Mouse (Mus musculus): ENCODE results near the gene Olfr770.
"Not testable (repeated sequence)": the region's sequence is repeated elsewhere in the genome, so short reads cannot be mapped to it uniquely, and the experiment has no call there.

Olfr770 gene

DNA sequence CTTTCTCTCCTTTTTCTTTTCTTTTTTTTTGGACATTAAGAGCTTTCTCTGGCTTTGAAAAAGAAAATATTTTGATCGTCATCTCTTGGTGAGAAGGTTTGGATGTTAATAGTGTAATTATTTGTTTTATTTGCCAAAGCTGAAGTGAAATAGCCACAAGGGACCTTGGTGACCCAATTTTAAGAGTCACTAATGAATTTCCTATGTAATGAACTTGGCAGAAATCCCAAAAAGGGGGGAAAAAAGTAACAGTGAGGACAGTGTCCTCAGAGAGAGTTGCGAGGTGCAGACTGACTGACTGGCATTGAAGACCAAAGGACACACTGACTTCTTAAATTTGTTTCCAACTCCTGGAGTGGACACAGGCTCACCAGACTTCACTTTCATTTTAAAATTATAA lies at the start of gene Olfr770:
Olfr770 (minus strand) TSS at position 101 of the 400 bp plus-strand sequence.
- DNase-seq: no peak

DNA sequence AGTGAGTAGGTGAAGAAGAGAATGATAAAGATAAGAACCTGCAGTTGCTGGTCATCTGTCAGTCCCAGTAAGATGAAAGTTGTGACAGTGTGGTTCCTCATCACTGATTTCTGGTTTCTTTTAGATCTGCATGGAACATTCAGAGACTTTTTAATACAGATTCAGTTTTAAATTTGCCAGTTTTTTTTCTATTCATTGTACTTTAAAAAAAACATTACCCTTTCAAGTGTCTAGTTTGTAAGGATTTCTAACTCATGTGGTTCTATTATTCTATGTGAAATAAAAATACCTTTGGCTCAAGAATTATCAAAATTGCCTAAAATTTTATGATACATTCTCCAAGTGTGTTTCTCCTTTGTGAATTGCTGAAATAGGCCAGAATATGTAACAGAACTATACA lies 48.5 kb upstream of the Olfr770 start, which contains the start of gene Olfr773:
Olfr773 (minus strand) TSS at position 101 of the 400 bp plus-strand sequence.
- DNase-seq: not testable (repeated sequence)

DNA sequence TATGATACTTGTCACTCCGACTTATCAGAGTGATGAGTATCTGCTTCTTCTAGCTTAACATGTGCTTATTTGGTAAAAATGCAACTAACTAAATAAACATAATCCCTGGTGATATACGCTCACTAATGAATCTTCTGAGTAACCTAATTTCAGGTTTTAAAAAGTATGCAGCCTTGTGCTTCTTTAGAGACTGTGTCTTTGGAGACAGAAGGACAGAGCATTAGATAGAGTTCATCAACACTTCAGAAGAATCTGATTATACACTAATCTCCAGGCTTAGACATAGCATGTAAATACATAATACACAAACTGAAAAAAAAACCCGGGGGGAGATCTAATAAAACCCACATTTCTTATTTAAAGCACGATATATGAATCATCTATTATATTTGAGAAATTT lies 39.0 kb upstream of the Olfr770 start, which contains the start of gene Olfr772:
Olfr772 (minus strand) TSS at position 101 of the 400 bp plus-strand sequence.
- not testable (repeated sequence) for DNase-seq

DNA sequence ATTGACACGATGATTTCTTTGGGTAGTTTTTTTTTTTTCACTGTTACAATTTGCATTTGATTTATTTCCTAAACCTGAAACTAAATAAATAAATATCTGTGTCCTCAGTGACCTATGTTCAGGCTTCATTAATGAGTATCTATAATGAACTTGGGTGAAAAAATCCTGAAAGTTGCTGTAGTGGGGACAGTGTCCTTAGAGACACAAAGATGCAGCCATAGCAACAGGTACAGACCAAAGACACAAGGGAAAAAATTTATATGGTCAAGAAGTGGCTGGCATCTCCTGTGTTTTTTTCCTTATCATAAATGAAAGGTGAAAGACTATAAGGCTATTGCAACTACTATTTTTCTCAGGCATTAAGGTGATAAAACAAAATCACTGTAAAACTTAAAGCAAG lies 25.9 kb upstream of the Olfr770 start, which contains the start of gene Olfr771:
Olfr771 (minus strand) TSS at position 101 of the 400 bp plus-strand sequence.
- DNase-seq: no peak

DNA sequence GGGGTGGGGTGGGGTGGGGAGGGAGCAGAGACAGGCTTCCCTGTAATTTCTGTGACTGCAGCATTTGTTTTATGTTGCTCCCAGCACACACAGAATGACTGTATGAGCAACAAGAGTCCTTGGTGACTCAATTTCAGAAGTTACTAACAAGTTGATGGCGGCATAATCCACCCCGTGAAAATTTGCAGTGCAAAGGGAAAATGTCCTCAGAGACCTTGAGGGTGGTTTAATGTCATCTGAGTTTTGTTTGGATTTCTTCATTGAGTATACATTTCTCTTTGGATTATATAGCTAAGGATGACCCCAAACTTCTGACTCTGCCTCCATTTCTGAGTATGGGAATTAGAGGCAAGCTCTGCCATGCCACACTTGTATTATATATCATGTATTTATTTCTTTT lies 21.0 kb downstream of the Olfr770 start, which contains the start of gene Olfr769:
Olfr769 (minus strand) TSS at position 101 of the 400 bp plus-strand sequence.
- DNase-seq: no peak

DNA sequence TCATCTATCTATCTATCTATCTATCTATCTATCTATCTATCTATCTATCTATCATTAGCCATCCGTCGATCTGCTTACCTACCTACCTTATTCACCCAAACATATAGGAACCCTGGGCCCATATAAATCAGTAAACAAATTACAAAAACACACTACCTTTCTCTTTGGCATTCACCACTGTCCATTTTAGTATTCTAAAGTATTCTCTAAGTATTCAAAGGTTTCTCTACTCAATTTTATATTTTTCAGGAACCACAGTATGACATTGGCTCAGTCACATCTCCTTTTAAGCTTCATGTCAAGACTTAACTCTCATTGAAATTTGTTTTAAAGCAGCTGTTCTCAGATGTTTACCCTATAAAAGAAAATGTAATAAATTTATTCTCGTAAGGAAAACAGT lies 23.7 kb downstream of the Olfr770 start:
- no peak for DNase-seq

DNA sequence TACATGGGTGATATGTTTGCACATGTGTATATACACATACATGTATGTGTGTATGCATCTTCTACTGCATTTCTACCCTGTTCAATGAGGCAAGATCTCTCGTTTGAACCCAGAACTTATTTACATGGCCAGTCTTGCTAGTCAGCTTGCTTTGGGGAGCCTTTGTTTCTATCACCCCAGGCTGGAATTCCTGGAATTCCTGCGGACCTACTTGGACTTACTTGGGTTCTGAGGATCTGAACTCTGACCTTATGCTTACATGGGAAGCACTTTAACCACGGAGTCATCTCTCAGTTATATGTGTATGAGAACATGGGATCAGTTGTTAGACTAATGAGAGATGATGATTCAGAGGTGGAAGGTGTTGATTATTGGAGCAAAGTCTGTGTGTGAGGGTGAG lies 37.6 kb downstream of the Olfr770 start:
- DNase-seq: no peak

DNA sequence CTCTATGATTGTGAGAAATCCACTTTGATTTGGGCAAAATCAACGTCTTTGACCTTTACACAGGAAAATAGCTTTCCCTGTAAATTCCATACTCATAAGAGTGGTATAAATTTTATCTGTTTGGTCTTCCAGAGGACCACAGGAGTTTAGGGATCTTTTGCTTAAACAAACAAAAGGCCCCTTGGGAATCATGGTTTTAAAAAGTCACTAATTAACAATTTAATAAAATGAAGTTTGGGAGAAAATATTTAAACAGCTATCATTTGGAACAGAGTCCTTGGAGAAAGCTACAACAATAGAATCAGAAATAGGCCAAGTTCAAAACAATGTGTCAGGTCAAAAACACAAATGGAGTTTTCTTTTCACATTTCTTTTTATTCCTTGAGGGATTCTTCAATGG lies 39.5 kb downstream of the Olfr770 start, which contains the start of gene Olfr768:
Olfr768 (minus strand) TSS at position 101 of the 400 bp plus-strand sequence.
- DNase-seq: no peak

DNA sequence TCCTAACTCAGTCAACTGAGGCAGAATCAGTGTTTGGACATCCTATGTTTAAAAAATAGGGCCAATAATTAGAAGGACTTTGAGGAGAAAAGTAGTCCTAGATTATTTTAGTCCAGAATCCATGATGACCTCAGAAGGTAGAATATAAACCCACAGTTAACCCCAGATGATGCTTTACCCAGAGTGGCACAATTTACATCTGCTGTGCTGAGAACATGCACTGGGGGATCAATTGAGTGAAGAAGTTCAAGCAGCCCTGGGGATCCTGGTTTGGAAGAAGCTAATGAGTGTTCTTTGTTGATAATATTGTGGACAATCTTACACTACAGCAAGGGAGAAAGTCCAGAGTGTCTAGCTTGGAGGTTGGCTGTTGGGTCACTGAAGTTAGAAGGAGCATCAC lies 56.0 kb downstream of the Olfr770 start, which contains the start of gene Olfr767:
Olfr767 (minus strand) TSS at position 101 of the 400 bp plus-strand sequence.
- DNase-seq: not testable (repeated sequence)
